Mouse (Mus musculus) myocyte (in vitro differentiated cells): ENCODE measurements around the gene Ccnd3.
"Not testable (repeated sequence)": the region's sequence is repeated elsewhere in the genome, so short reads cannot be mapped to it uniquely, and the experiment has no call there.

Source experiments
- E2F4 ChIP-seq: IDR thresholded peaks from one replicate; pipeline ENCODE4 v1.6.1; 2011; ENCODE audit warnings: mild to moderate bottlenecking, control low read depth, moderate library complexity; ENCODE audit not compliant: insufficient read depth
- MAX ChIP-seq: IDR thresholded peaks from one replicate; pipeline ENCODE4 v1.6.1; 2011; ENCODE audit warnings: low read depth, mild to moderate bottlenecking, control low read depth
- MYOD1 ChIP-seq, 3 experiments: IDR thresholded peaks; one replicate each; pipeline ENCODE4 v1.6.1; 2011; ENCODE audit warnings: control low read depth in 2 of 3, low read depth in 2 of 3, mild to moderate bottlenecking in 2 of 3, moderate library complexity in 1 of 3; ENCODE audit not compliant: insufficient read length in 2 of 3, control insufficient read depth in 1 of 3
- POLR2A ChIP-seq: IDR thresholded peaks from one replicate; pipeline ENCODE4 v1.6.1; 2011; ENCODE audit warnings: low read depth, mild to moderate bottlenecking, control low read depth, moderate library complexity; ENCODE audit not compliant: insufficient read length
- REST ChIP-seq: IDR thresholded peaks from one replicate; pipeline ENCODE4 v1.6.1; 2011; ENCODE audit warnings: mild to moderate bottlenecking, control low read depth, moderate library complexity; ENCODE audit not compliant: insufficient read depth, insufficient read length
- TCF12 ChIP-seq: IDR thresholded peaks from one replicate; pipeline ENCODE4 v1.6.1; 2011; ENCODE audit warnings: mild to moderate bottlenecking, control low read depth; ENCODE audit not compliant: poor library complexity, insufficient read depth, severe bottlenecking
- USF1 ChIP-seq: IDR thresholded peaks from one replicate; pipeline ENCODE4 v1.6.1; 2011; ENCODE audit warnings: low read depth, mild to moderate bottlenecking, control low read depth, moderate library complexity

GRCm38 (mm10) chr17:47598580-47599304 is 93.9 kb downstream of the Ccnd3 start:
- TF ChIP-seq POLR2A; MAX; E2F4; TCF12; MYOD1 (IDR thresholded peaks at IDR 0.05; ENCODE audit: control insufficient read depth in 1 of 3, insufficient read length in 2 of 3, low read depth in 2 of 3); USF1; REST: not testable (repeated sequence)
